Mouse (Mus musculus) sigmoid colon, adult 10 weeks (tissue): ENCODE data around the gene Ppargc1a. TPM values are rescaled to one million over a fixed set of nuclear protein-coding genes. Genes with fewer than 3 reads are reported as not detected.

Experiments
- polyA plus RNA-seq: library from polyadenylated mRNA; stranded (reverse); fragments of 350-450 nt; fragmentation: Illumina TruSeq; extraction: RNeasy Lipid Tissue Mini Kit (QIAGEN cat#74804); gene quantifications from one replicate; pipeline ENCODE4 v1.2.3, GENCODE M21; 2014; ENCODE audit warnings: low read depth, low replicate concordance

The Ppargc1a gene
- polyA plus RNA-seq, result 65.8 TPM

GRCm38 (mm10) chr5:51567659-51568058 is at the start of gene Ppargc1a:
Gene Ppargc1a (minus strand): TSS chr5:51567726.

